Mouse (Mus musculus): ENCODE results near the gene Vkorc1l1. TPM values are rescaled to one million over a fixed set of nuclear protein-coding genes. Genes with fewer than 3 reads are reported as not detected.
A peak's percentile ranks its signal among the peaks of the same experiment; 100 is the strongest.

Gene Vkorc1l1
- total RNA-seq, 1 experiment: 48.1 TPM

- DNase-seq (ENCODE audit: low read depth, low spot score): no peak
- no peaks in the 10 kb centered on the region for H3K9me3 ChIP-seq (ENCODE audit: control insufficient read depth, insufficient read depth, low read depth, low read length)
- TF ChIP-seq MAFK (IDR thresholded peaks at IDR 0.05; ENCODE audit: insufficient read depth, low read depth, low read length) (no peak), CHD2 (IDR thresholded peaks at IDR 0.05; ENCODE audit: low read depth, low read length) (0 out of 2 replicates have a peak, but pooled peaks have one; percentile 9)
- no peak overlapping the region for H3K9ac ChIP-seq (ENCODE audit: insufficient read depth, low read depth, low read length, poor library complexity, severe bottlenecking)
- H3K27ac ChIP-seq (ENCODE audit: insufficient read depth, low read depth, low read length, poor library complexity, severe bottlenecking): no peak overlapping the region
- in situ Hi-C loops (cut with MboI; ENCODE audit: low sequenced_read_pairs in 2 of 2, unreplicated experiment in 2 of 2): no loop called here
- peaks cover 7% of the 10 kb centered on the region; the same call in 1 of the 2 replicates for H3K36me3 ChIP-seq (ENCODE audit: control insufficient read depth, insufficient read depth, low read length, poor library complexity, severe bottlenecking)
- no peak overlapping the region for H3K4me3 ChIP-seq (ENCODE audit: insufficient read depth in 1 of 2, low read depth in 1 of 2, low read length in 2 of 2, poor library complexity in 1 of 2, severe bottlenecking in 1 of 2)
- peaks cover 3 to 7% of the 10 kb centered on the region in 2 experiments; a peak in 3 of 4 replicates for H3K4me1 ChIP-seq (ENCODE audit: control insufficient read depth in 2 of 2, insufficient read depth in 2 of 2, low read length in 2 of 2, poor library complexity in 1 of 2)
Measured at GRCm38 (mm10) chr5:130007344-130007743, 65.6 kb downstream of the Vkorc1l1 start.

- Histone ChIP-seq H3K9me3 (ENCODE audit: control insufficient read depth, insufficient read depth, low read depth, low read length) (no peaks in the 10 kb centered on the region), H3K36me3 (ENCODE audit: control insufficient read depth, insufficient read depth, low read length, poor library complexity, severe bottlenecking) (peaks cover 7% of the 10 kb centered on the region; the same call in 1 of the 2 replicates), H3K9ac (ENCODE audit: insufficient read depth, low read depth, low read length, poor library complexity, severe bottlenecking) (no peak overlapping the region), H3K4me1 (ENCODE audit: control insufficient read depth in 2 of 2, insufficient read depth in 2 of 2, low read length in 2 of 2, poor library complexity in 1 of 2) (peaks cover under 1 to 4% of the 10 kb centered on the region in 2 experiments; a peak in 2 of 4 replicates), H3K4me3 (ENCODE audit: insufficient read depth in 1 of 2, low read depth in 1 of 2, low read length in 2 of 2, poor library complexity in 1 of 2, severe bottlenecking in 1 of 2) (no peak overlapping the region), H3K27ac (ENCODE audit: insufficient read depth, low read depth, low read length, poor library complexity, severe bottlenecking) (no peak overlapping the region)
- in situ Hi-C loops (cut with MboI; ENCODE audit: low sequenced_read_pairs in 2 of 2, unreplicated experiment in 2 of 2): no loop called here
- no peak for DNase-seq (ENCODE audit: low read depth, low spot score)
- TF ChIP-seq ZNF384 (IDR thresholded peaks at IDR 0.05; ENCODE audit: low read depth, low read length) (peak; percentile 53; the same call in 1 of the 2 replicates), MAFK (IDR thresholded peaks at IDR 0.05; ENCODE audit: insufficient read depth, low read depth, low read length) (no peak)
Measured at GRCm38 (mm10) chr5:130008034-130008590, 66.3 kb downstream of the Vkorc1l1 start.

- no peaks in the 10 kb centered on the region for H3K9me3 ChIP-seq (ENCODE audit: control insufficient read depth, insufficient read depth, low read depth, low read length)
- in situ Hi-C loops (cut with MboI; ENCODE audit: low sequenced_read_pairs in 2 of 2, unreplicated experiment in 2 of 2): no loop called here
Measured at GRCm38 (mm10) chr5:130009784-130010183, 68.0 kb downstream of the Vkorc1l1 start.

DNA sequence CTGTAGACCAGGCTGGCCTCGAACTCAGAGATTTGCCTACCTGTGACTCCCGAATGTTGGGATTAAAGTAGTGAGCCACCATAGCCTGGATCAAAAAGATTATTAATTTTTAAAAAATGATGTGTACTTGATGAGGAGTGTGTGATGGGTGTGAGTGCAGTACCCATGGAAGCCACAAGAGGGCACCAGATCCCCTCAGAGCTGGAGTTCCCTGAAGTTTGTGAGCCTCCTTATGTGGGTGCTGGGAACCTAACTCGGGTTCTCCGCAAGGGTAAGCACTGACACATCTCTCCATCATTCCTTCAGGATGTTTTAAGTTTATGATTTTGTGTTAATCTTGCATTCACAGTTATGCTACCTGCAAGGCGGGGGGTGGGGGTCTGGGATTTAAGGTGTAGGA lies 69.2 kb downstream of the Vkorc1l1 start:
- Histone ChIP-seq H3K27ac (ENCODE audit: insufficient read depth, low read depth, low read length, poor library complexity, severe bottlenecking) (no peak overlapping the region), H3K4me3 (ENCODE audit: insufficient read depth in 1 of 2, low read depth in 1 of 2, low read length in 2 of 2, poor library complexity in 1 of 2, severe bottlenecking in 1 of 2) (no peak overlapping the region), H3K9me3 (ENCODE audit: control insufficient read depth, insufficient read depth, low read depth, low read length) (no peaks in the 10 kb centered on the region), H3K36me3 (ENCODE audit: control insufficient read depth, insufficient read depth, low read length, poor library complexity, severe bottlenecking) (peaks cover 9% of the 10 kb centered on the region; the same call in 1 of the 2 replicates), H3K4me1 (ENCODE audit: control insufficient read depth in 2 of 2, insufficient read depth in 2 of 2, low read length in 2 of 2, poor library complexity in 1 of 2) (no peaks in the 10 kb centered on the region), H3K9ac (ENCODE audit: insufficient read depth, low read depth, low read length, poor library complexity, severe bottlenecking) (no peak overlapping the region)
- TF ChIP-seq ZC3H11A (IDR thresholded peaks at IDR 0.05; ENCODE audit: borderline replicate concordance, low read depth, low read length) (0 out of 2 replicates have a peak, but pooled peaks have one; percentile 13), MAFK (IDR thresholded peaks at IDR 0.05; ENCODE audit: insufficient read depth, low read depth, low read length) (no peak)
- in situ Hi-C loops (cut with MboI; ENCODE audit: low sequenced_read_pairs in 2 of 2, unreplicated experiment in 2 of 2): no loop called here
- DNase-seq (ENCODE audit: low read depth, low spot score): no peak

More at GRCm38 (mm10) chr5:130009784-130010183, 68.0 kb downstream of the Vkorc1l1 start:
- Histone ChIP-seq H3K9ac (ENCODE audit: insufficient read depth, low read depth, low read length, poor library complexity, severe bottlenecking) (no peak overlapping the region), H3K27ac (ENCODE audit: insufficient read depth, low read depth, low read length, poor library complexity, severe bottlenecking) (peak overlapping the region; percentile 11; the same call in 1 of the 2 replicates), H3K4me3 (ENCODE audit: insufficient read depth in 1 of 2, low read depth in 1 of 2, low read length in 2 of 2, poor library complexity in 1 of 2, severe bottlenecking in 1 of 2) (no peak overlapping the region), H3K36me3 (ENCODE audit: control insufficient read depth, insufficient read depth, low read length, poor library complexity, severe bottlenecking) (peaks cover 7% of the 10 kb centered on the region; the same call in 1 of the 2 replicates), H3K4me1 (ENCODE audit: control insufficient read depth in 2 of 2, insufficient read depth in 2 of 2, low read length in 2 of 2, poor library complexity in 1 of 2) (no peaks in the 10 kb centered on the region)
- no peak for DNase-seq (ENCODE audit: low read depth, low spot score)
- no peak for TF ChIP-seq CHD2 (IDR thresholded peaks at IDR 0.05; ENCODE audit: low read depth, low read length)
- TF ChIP-seq MAFK (IDR thresholded peaks at IDR 0.05; ENCODE audit: insufficient read depth, low read depth, low read length): no peak
- no peak for TF ChIP-seq ZNF384 (IDR thresholded peaks at IDR 0.05; ENCODE audit: low read depth, low read length)
- TF ChIP-seq ZC3H11A (IDR thresholded peaks at IDR 0.05; ENCODE audit: borderline replicate concordance, low read depth, low read length): no peak
- no peak for TF ChIP-seq HCFC1 (IDR thresholded peaks at IDR 0.05; ENCODE audit: borderline replicate concordance, insufficient read depth, low read length)

GRCm38 (mm10) chr5:130015104-130015503 lies 73.3 kb downstream of the Vkorc1l1 start:
- Histone ChIP-seq H3K4me3 (ENCODE audit: insufficient read depth in 1 of 2, low read depth in 1 of 2, low read length in 2 of 2, poor library complexity in 1 of 2, severe bottlenecking in 1 of 2) (no peak overlapping the region), H3K9me3 (ENCODE audit: control insufficient read depth, insufficient read depth, low read depth, low read length) (no peaks in the 10 kb centered on the region), H3K27ac (ENCODE audit: insufficient read depth, low read depth, low read length, poor library complexity, severe bottlenecking) (no peak overlapping the region), H3K9ac (ENCODE audit: insufficient read depth, low read depth, low read length, poor library complexity, severe bottlenecking) (no peak overlapping the region), H3K4me1 (ENCODE audit: control insufficient read depth in 2 of 2, insufficient read depth in 2 of 2, low read length in 2 of 2, poor library complexity in 1 of 2) (peaks cover 0 to 2% of the 10 kb centered on the region in 2 experiments; a peak in 1 of 4 replicates), H3K36me3 (ENCODE audit: control insufficient read depth, insufficient read depth, low read length, poor library complexity, severe bottlenecking) (peaks cover 21% of the 10 kb centered on the region; the same call in 1 of the 2 replicates)
- no peak for TF ChIP-seq ZNF384 (IDR thresholded peaks at IDR 0.05; ENCODE audit: low read depth, low read length)
- no peak for TF ChIP-seq CHD2 (IDR thresholded peaks at IDR 0.05; ENCODE audit: low read depth, low read length)
- no peak for TF ChIP-seq HCFC1 (IDR thresholded peaks at IDR 0.05; ENCODE audit: borderline replicate concordance, insufficient read depth, low read length)
- no peak for TF ChIP-seq MAFK (IDR thresholded peaks at IDR 0.05; ENCODE audit: insufficient read depth, low read depth, low read length)
- TF ChIP-seq ZC3H11A (IDR thresholded peaks at IDR 0.05; ENCODE audit: borderline replicate concordance, low read depth, low read length): no peak
- in situ Hi-C loops (cut with MboI; ENCODE audit: low sequenced_read_pairs in 2 of 2, unreplicated experiment in 2 of 2): no loop called here
- no peak for DNase-seq (ENCODE audit: low read depth, low spot score)

All from ES-E14 (cell line).